Mouse (Mus musculus) right cerebral cortex, postnatal 14 days (tissue): Measurements from ENCODE around the gene Fbxw4.

ENCODE experiments used
- DNase-seq: peaks from one replicate; pipeline ENCODE4 v3.0.0; 2022

The Fbxw4 gene

GRCm38 (mm10) chr19:45610823-45611222 is 49.3 kb downstream of the Fbxw4 start:
- no peak for DNase-seq

- no peak for DNase-seq
Measured at GRCm38 (mm10) chr19:45608648-45609339, 51.3 kb downstream of the Fbxw4 start.

- no peak for DNase-seq
Measured at GRCm38 (mm10) chr19:45607479-45607878, 52.6 kb downstream of the Fbxw4 start.

- no peak for DNase-seq
Measured at GRCm38 (mm10) chr19:45606701-45607100, 53.4 kb downstream of the Fbxw4 start.

- DNase-seq, result no peak
Measured at GRCm38 (mm10) chr19:45602606-45603005, 57.5 kb downstream of the Fbxw4 start.

- DNase-seq, result no peak
Measured at GRCm38 (mm10) chr19:45597106-45597505, 63.0 kb downstream of the Fbxw4 start.

- no peak for DNase-seq
Measured at GRCm38 (mm10) chr19:45596434-45596833, 63.7 kb downstream of the Fbxw4 start.

GRCm38 (mm10) chr19:45596019-45596418 is 64.1 kb downstream of the Fbxw4 start:
- no peak for DNase-seq

GRCm38 (mm10) chr19:45595481-45595880 is 64.6 kb downstream of the Fbxw4 start:
- no peak for DNase-seq

- no peak for DNase-seq
Measured at GRCm38 (mm10) chr19:45594079-45594478, 66.0 kb downstream of the Fbxw4 start.

GRCm38 (mm10) chr19:45592916-45593315 is 67.2 kb downstream of the Fbxw4 start:
- no peak for DNase-seq

- DNase-seq, result no peak
Measured at GRCm38 (mm10) chr19:45591704-45592103, 68.4 kb downstream of the Fbxw4 start.

GRCm38 (mm10) chr19:45589761-45590160 is 70.4 kb downstream of the Fbxw4 start:
- no peak for DNase-seq

- DNase-seq, result no peak
Measured at GRCm38 (mm10) chr19:45587509-45588292, 72.4 kb downstream of the Fbxw4 start.

GRCm38 (mm10) chr19:45586850-45587249 is 73.3 kb downstream of the Fbxw4 start:
- no peak for DNase-seq

- no peak for DNase-seq
Measured at GRCm38 (mm10) chr19:45584856-45585620, 75.1 kb downstream of the Fbxw4 start.

GRCm38 (mm10) chr19:45583136-45583535 is 77.0 kb downstream of the Fbxw4 start:
- no peak for DNase-seq

- no peak for DNase-seq
Measured at GRCm38 (mm10) chr19:45582161-45582560, 78.0 kb downstream of the Fbxw4 start.

GRCm38 (mm10) chr19:45581257-45581656 is 78.9 kb downstream of the Fbxw4 start:
- peak; percentile 47 for DNase-seq

GRCm38 (mm10) chr19:45580235-45580634 is 79.9 kb downstream of the Fbxw4 start:
- DNase-seq, result no peak

GRCm38 (mm10) chr19:45579416-45579815 is 80.7 kb downstream of the Fbxw4 start:
- no peak for DNase-seq

GRCm38 (mm10) chr19:45578976-45579375 is 81.1 kb downstream of the Fbxw4 start:
- no peak for DNase-seq

- no peak for DNase-seq
Measured at GRCm38 (mm10) chr19:45577141-45577750, 82.9 kb downstream of the Fbxw4 start.
